Mouse (Mus musculus): ENCODE results near the gene Dis3l2. TPM values are rescaled to one million over a fixed set of nuclear protein-coding genes. Genes with fewer than 3 reads are reported as not detected.

Dis3l2 gene
- polyA plus RNA-seq, 1 experiment from 2014 or later = 22.1 TPM

DNA sequence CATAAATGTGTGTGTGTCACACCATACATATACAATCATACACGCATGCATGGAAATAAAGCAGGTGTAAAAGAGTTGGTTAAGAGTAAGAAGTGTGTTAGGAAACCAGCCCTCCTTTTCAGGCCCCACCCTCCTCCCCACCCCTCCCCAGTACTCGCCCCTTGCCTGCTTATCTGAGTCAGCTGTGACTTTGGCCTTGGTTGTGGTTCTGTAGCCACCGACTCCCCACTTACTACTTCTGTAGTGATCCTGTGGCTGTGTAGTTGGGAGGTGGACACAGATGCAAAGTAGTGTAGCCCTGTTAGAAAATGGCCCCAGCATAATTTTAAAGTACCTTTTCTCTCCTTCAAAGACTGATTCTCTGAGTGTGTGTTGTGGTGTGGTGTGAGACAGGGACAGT, 318.0 kb downstream of the Dis3l2 start:
- Histone ChIP-seq H3K4me2 (ENCODE audit: low read depth, low read length) (no peak overlapping the region), H3K4me1 (ENCODE audit: control insufficient read depth, insufficient read depth, low read length) (no peaks in the 10 kb centered on the region), H3K36me3 (ENCODE audit: control insufficient read depth, insufficient read depth, low read length) (no peaks in the 10 kb centered on the region), H3K9me3 (replicated peaks; ENCODE audit: control insufficient read depth, low read length) (no peaks in the 10 kb centered on the region), H3K9ac (ENCODE audit: low read length) (no peak overlapping the region), H3K4me3 (replicated peaks; ENCODE audit: low read length) (no peak overlapping the region), H3K27me3 (ENCODE audit: control insufficient read depth, insufficient read depth, low read length) (no peaks in the 10 kb centered on the region), H3K27ac (ENCODE audit: low read length) (no peak overlapping the region)
- ATAC-seq (ENCODE audit: insufficient read depth, low FRiP score) = no peak
- WGBS = 70% methylated on average over 3 of the region's 3 CpGs

- H3K36me3 ChIP-seq (ENCODE audit: control insufficient read depth, insufficient read depth, low read length) = no peaks in the 10 kb centered on the region
- no peak overlapping the region for H3K4me3 ChIP-seq (replicated peaks; ENCODE audit: low read length)
- no peaks in the 10 kb centered on the region for H3K4me1 ChIP-seq (ENCODE audit: control insufficient read depth, insufficient read depth, low read length)
- H3K27me3 ChIP-seq (ENCODE audit: control insufficient read depth, insufficient read depth, low read length) = no peaks in the 10 kb centered on the region
- H3K9ac ChIP-seq (ENCODE audit: low read length) = no peak overlapping the region
- H3K27ac ChIP-seq (ENCODE audit: low read length) = no peak overlapping the region
- no peak for ATAC-seq (ENCODE audit: insufficient read depth, low FRiP score)
- no peaks in the 10 kb centered on the region for H3K9me3 ChIP-seq (replicated peaks; ENCODE audit: control insufficient read depth, low read length)
- H3K4me2 ChIP-seq (ENCODE audit: low read depth, low read length) = no peak overlapping the region
- WGBS = 84% methylated on average over 6 of the region's 6 CpGs
Observed at GRCm38 (mm10) chr1:87023291-87024170, 319.9 kb downstream of the Dis3l2 start.

GRCm38 (mm10) chr1:87025021-87025420, 321.4 kb downstream of the Dis3l2 start:
- no peak for ATAC-seq (ENCODE audit: insufficient read depth, low FRiP score)
- Histone ChIP-seq H3K4me2 (ENCODE audit: low read depth, low read length) (no peak overlapping the region), H3K4me1 (ENCODE audit: control insufficient read depth, insufficient read depth, low read length) (no peaks in the 10 kb centered on the region), H3K4me3 (replicated peaks; ENCODE audit: low read length) (no peak overlapping the region), H3K9me3 (replicated peaks; ENCODE audit: control insufficient read depth, low read length) (no peaks in the 10 kb centered on the region), H3K27ac (ENCODE audit: low read length) (no peak overlapping the region), H3K36me3 (ENCODE audit: control insufficient read depth, insufficient read depth, low read length) (no peaks in the 10 kb centered on the region), H3K9ac (ENCODE audit: low read length) (no peak overlapping the region), H3K27me3 (ENCODE audit: control insufficient read depth, insufficient read depth, low read length) (no peaks in the 10 kb centered on the region)
- WGBS = 94% methylated on average over 1 of the region's 1 CpGs

DNA sequence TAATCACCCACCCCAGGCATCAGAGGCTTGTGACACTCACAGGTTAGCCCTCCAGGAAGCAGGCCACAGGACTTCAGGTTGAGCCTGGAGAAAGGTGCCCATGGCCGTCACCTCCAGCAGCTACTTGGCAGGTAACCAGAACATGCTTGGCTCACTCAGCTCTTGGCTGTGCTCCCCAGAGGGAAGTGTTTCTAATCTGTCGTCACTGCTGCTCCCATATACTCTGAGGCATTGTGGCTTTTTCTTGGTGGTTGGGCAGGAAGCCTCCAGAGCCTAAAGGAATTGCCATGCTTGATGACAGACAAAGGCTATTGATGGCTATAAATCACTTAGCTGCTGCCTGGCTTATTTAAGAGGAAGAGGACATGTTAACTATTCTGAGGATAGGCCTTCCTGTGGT, 325.2 kb downstream of the Dis3l2 start:
- H3K4me3 ChIP-seq (replicated peaks; ENCODE audit: low read length) = no peak overlapping the region
- H3K27ac ChIP-seq (ENCODE audit: low read length) = no peak overlapping the region
- no peaks in the 10 kb centered on the region for H3K36me3 ChIP-seq (ENCODE audit: control insufficient read depth, insufficient read depth, low read length)
- no peak overlapping the region for H3K4me2 ChIP-seq (ENCODE audit: low read depth, low read length)
- no peaks in the 10 kb centered on the region for H3K9me3 ChIP-seq (replicated peaks; ENCODE audit: control insufficient read depth, low read length)
- no peaks in the 10 kb centered on the region for H3K27me3 ChIP-seq (ENCODE audit: control insufficient read depth, insufficient read depth, low read length)
- no peak overlapping the region for H3K9ac ChIP-seq (ENCODE audit: low read length)
- ATAC-seq (ENCODE audit: insufficient read depth, low FRiP score) = no peak
- H3K4me1 ChIP-seq (ENCODE audit: control insufficient read depth, insufficient read depth, low read length) = peaks cover 10% of the 10 kb centered on the region
- 39% methylated on average over 2 of the region's 2 CpGs for WGBS

DNA sequence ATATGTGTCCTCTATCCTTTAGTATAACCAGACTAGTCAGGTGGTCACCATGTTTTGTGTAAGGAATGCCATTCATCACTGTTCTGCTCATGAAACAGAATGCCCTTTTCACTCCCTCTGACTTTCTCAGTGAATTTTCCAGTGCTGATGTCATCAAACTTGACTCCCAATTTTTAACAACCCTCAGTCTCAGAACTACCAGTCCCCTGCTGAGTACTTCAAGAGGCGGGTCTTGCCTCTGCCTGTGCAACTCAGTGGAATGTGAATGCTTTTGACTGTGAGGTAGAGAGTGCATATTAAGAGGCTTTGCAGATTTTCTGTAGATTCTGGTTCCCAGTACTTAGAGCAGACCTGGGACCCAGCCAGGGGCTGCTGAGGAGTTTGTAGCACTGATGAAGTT, 327.0 kb downstream of the Dis3l2 start:
- peaks cover 19% of the 10 kb centered on the region for H3K4me1 ChIP-seq (ENCODE audit: control insufficient read depth, insufficient read depth, low read length)
- ATAC-seq (ENCODE audit: insufficient read depth, low FRiP score) = no peak
- no peak overlapping the region for H3K4me3 ChIP-seq (replicated peaks; ENCODE audit: low read length)
- 36% methylated on average over 1 of the region's 1 CpGs for WGBS
- no peaks in the 10 kb centered on the region for H3K9me3 ChIP-seq (replicated peaks; ENCODE audit: control insufficient read depth, low read length)
- H3K4me2 ChIP-seq (ENCODE audit: low read depth, low read length) = no peak overlapping the region
- no peak overlapping the region for H3K9ac ChIP-seq (ENCODE audit: low read length)
- no peak overlapping the region for H3K27ac ChIP-seq (ENCODE audit: low read length)
- no peaks in the 10 kb centered on the region for H3K36me3 ChIP-seq (ENCODE audit: control insufficient read depth, insufficient read depth, low read length)
- no peaks in the 10 kb centered on the region for H3K27me3 ChIP-seq (ENCODE audit: control insufficient read depth, insufficient read depth, low read length)

DNA sequence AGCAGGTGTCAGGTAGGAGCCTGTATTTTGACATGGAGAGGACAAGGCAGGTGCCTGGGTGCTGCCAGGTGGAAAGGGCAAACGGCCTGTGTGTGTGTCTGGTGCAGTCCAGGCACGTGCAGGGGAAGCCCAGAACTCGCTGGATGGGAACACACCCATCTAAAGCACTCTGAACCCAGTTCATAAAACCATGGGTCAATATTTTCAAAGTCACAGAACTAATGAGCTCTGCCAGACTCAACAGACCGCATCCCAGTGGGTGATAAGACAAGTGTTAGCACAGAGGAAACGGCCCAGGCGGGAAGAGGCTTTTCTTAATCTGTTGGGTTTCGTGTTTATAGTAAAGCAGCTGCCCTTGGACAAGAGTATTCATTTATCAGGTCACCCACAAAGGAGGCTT, 328.9 kb downstream of the Dis3l2 start:
- no peak overlapping the region for H3K9ac ChIP-seq (ENCODE audit: low read length)
- no peak overlapping the region for H3K4me2 ChIP-seq (ENCODE audit: low read depth, low read length)
- WGBS = 37% methylated on average over 7 of the region's 7 CpGs
- H3K27me3 ChIP-seq (ENCODE audit: control insufficient read depth, insufficient read depth, low read length) = no peaks in the 10 kb centered on the region
- no peak overlapping the region for H3K27ac ChIP-seq (ENCODE audit: low read length)
- peaks cover 32% of the 10 kb centered on the region for H3K4me1 ChIP-seq (ENCODE audit: control insufficient read depth, insufficient read depth, low read length)
- peak; percentile 8; the same call in 1 of the 2 replicates for ATAC-seq (ENCODE audit: insufficient read depth, low FRiP score)
- no peaks in the 10 kb centered on the region for H3K9me3 ChIP-seq (replicated peaks; ENCODE audit: control insufficient read depth, low read length)
- H3K36me3 ChIP-seq (ENCODE audit: control insufficient read depth, insufficient read depth, low read length) = no peaks in the 10 kb centered on the region
- H3K4me3 ChIP-seq (replicated peaks; ENCODE audit: low read length) = no peak overlapping the region

- H3K36me3 ChIP-seq (ENCODE audit: control insufficient read depth, insufficient read depth, low read length) = no peaks in the 10 kb centered on the region
- peak overlapping the region; percentile 60 for H3K9ac ChIP-seq (ENCODE audit: low read length)
- H3K4me1 ChIP-seq (ENCODE audit: control insufficient read depth, insufficient read depth, low read length) = peaks cover 31% of the 10 kb centered on the region
- WGBS = 16% methylated on average over 4 of the region's 4 CpGs
- ATAC-seq (ENCODE audit: insufficient read depth, low FRiP score) = peak; percentile 79
- H3K27me3 ChIP-seq (ENCODE audit: control insufficient read depth, insufficient read depth, low read length) = no peaks in the 10 kb centered on the region
- peak overlapping the region; percentile 93 for H3K27ac ChIP-seq (ENCODE audit: low read length)
- no peaks in the 10 kb centered on the region for H3K9me3 ChIP-seq (replicated peaks; ENCODE audit: control insufficient read depth, low read length)
- H3K4me3 ChIP-seq (replicated peaks; ENCODE audit: low read length) = no peak overlapping the region
- H3K4me2 ChIP-seq (ENCODE audit: low read depth, low read length) = no peak overlapping the region
Observed at GRCm38 (mm10) chr1:87035532-87036161, 332.0 kb downstream of the Dis3l2 start.

- Histone ChIP-seq H3K9me3 (replicated peaks; ENCODE audit: control insufficient read depth, low read length) (no peaks in the 10 kb centered on the region), H3K36me3 (ENCODE audit: control insufficient read depth, insufficient read depth, low read length) (no peaks in the 10 kb centered on the region), H3K4me3 (replicated peaks; ENCODE audit: low read length) (no peak overlapping the region), H3K27me3 (ENCODE audit: control insufficient read depth, insufficient read depth, low read length) (no peaks in the 10 kb centered on the region), H3K4me1 (ENCODE audit: control insufficient read depth, insufficient read depth, low read length) (peaks cover 29% of the 10 kb centered on the region), H3K9ac (ENCODE audit: low read length) (peak overlapping the region; percentile 60), H3K27ac (ENCODE audit: low read length) (peak overlapping the region; percentile 93), H3K4me2 (ENCODE audit: low read depth, low read length) (no peak overlapping the region)
- peak; percentile 47; the same call in 1 of the 2 replicates for ATAC-seq (ENCODE audit: insufficient read depth, low FRiP score)
- 53% methylated on average over 3 of the region's 3 CpGs for WGBS
Observed at GRCm38 (mm10) chr1:87036334-87036733, 332.7 kb downstream of the Dis3l2 start.

DNA sequence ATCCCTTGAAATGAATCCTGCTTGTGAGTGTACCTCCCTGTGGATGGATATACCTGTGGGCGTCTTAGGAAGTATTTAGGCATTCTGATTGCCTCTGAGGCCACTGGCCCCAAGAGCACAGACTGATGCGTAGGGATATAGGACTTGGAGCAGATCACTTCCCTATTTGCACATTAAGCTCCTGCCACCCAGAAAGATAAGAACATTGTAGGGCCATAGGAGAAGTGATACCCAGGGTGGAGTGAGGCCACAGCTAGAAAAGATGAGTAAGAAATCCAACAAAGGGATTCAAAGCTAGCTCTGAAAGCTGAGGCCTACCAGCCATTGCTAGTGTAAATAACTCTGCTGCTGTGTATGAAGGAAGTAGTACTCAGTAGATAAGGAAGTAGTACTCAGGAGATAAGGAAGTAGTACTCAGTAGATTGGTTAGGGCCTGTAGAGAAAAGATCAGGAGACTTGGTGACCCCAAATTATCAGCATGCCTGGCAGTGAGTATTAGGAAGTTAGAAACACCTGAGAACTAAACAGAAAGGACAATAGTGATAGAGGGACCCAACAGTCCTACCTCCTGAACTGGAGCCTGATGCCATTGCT, 335.0 kb downstream of the Dis3l2 start:
- Histone ChIP-seq H3K27me3 (ENCODE audit: control insufficient read depth, insufficient read depth, low read length) (no peaks in the 10 kb centered on the region), H3K9me3 (replicated peaks; ENCODE audit: control insufficient read depth, low read length) (no peaks in the 10 kb centered on the region), H3K9ac (ENCODE audit: low read length) (no peak overlapping the region), H3K4me3 (replicated peaks; ENCODE audit: low read length) (no peak overlapping the region), H3K4me1 (ENCODE audit: control insufficient read depth, insufficient read depth, low read length) (peaks cover 22% of the 10 kb centered on the region), H3K36me3 (ENCODE audit: control insufficient read depth, insufficient read depth, low read length) (no peaks in the 10 kb centered on the region), H3K4me2 (ENCODE audit: low read depth, low read length) (no peak overlapping the region), H3K27ac (ENCODE audit: low read length) (no peak overlapping the region)
- WGBS = 86% methylated on average over 2 of the region's 2 CpGs
- no peak for ATAC-seq (ENCODE audit: insufficient read depth, low FRiP score)

Data from stomach, embryonic 16.5 days (tissue).